Mouse (Mus musculus) layer of hippocampus, postnatal 36 days (tissue): ENCODE measurements around the gene Cryz. TPM values are rescaled to one million over a fixed set of nuclear protein-coding genes. Genes with fewer than 3 reads are reported as not detected.

Experiments used
- DNase-seq, 2 experiments: peaks; one replicate each; pipeline ENCODE4 v3.0.0; 2022
- total RNA-seq, 2 experiments: library from RNA; stranded (reverse); gene quantifications; 2 replicates each; pipeline ENCODE4 v1.2.3; 2021

Gene Cryz
- total RNA-seq, result 10 to 100 TPM; 16.5 to 20.2 TPM

DNA sequence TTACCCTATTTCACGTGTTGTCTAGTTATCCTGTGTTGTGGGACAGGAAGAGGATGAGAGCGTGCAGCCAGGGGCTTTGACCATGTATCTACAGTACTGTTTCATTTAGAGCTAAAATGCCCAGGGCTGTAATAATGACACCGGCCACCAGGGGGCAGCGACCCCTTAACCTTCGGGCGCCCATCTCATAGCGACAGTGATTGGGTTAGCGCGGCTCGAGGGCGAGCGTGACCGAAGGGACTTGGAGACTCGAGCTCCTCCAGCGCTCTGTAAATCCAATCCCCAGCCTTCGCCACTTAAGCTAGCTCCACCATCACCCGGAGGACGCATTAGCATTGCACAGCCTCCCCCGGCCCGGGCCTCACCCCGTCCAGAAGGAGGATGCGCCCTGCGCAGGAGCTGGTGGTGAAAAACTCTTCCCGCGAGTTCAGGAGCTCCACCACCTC is at the start of gene Cryz:
Gene Cryz, plus strand, starts transcription at position 224 of the 446 bp plus-strand sequence.
- DNase-seq, result peak; percentile 90

DNA sequence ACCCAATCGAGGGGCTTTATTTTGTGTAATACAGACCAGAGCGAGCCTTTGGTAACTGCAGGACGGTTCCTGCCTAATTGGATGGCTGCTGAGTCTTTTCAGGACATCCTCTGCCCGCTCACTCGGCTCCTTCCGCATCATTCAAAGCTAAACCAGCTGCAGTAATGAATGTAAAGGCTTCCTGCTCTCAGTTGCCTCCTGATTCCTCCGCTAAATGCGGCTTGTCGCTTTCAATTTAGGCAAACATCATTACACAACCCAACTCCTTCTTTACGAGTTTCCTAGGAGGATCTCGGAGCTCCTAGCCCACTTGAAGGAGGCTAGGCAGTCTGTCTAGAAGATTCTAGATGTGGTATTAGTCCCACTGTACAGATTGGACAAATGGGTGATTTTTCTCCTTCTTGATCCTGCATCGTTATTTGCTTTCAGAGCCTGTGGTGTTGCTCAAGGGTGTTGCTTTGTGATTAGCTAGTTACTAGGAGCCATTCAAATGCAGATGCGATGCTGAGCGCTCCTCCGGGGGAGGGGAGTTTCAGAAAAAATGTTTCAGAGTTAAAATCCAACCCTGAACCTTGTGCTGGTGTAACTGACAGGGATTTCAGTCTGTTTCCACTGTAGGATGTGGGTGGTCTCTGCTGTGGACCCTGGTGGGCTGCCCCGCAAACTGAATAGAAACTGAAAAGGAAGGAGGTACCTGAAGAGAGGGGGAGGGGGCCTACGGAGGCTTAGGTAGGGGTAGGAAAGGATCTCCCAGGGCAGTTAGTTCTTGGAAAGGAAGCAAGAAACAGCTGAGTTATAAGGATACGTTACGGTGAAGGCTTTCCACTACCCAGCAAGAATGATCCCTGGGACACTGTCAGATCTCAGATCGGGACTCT is 48.7 kb upstream of the Cryz start:
- no peak for DNase-seq

DNA sequence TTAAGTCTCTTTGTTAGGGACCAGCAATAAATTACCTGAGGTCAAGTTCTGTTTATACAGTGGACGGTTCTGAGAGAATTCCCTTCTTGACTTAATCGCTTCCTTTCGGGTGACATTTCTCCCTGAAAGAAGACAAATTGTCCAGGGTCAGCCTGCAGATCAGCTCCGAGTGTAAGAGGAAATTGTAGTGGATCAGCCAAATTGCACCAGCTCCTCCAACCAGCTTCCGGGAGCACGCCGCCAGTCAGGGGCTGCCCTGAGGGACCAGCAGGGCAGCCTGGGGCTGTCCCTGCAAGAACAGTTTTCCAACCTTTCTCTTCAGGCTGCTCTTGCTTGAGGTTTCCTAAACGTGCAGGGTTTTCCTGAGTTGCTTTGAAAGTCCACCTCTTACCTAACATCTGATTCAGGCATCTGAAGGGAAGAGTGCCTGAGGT is 47.6 kb upstream of the Cryz start:
- no peak for DNase-seq

DNA sequence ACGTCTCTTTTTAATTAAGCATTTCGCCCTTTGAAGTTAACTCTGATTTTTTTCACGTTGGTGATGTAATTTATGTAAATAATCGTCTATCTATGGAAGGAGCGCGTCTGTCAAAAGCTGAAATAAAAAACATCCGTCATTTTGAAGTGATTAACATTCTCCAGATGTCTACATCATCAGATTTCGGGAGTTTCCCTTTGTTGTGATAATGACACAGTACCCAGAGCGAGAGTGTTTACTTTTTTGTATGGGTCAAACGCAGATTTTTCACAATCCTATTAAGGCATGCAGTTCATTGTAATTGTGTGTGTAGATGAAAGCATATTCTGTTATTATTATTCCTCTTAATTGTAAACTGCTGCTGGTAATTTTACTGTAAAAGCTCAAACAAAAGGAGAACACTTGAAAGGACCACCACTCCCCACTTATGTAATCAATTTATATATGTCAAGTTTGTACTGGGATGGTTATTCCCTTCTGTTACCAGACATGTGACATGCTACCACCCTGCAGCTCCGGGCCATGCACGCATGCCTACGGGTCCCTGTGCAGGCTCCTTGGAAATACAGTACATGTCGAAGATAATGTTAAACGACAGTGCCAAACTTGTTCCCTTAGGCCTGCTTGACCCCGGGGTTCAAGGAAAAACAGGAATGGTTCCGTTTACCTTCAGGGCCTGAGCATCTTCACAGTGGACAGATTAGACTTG is 46.0 kb upstream of the Cryz start:
- no peak for DNase-seq

GRCm38 (mm10) chr3:154551035-154551411 is 45.5 kb upstream of the Cryz start:
- no peak for DNase-seq

DNA sequence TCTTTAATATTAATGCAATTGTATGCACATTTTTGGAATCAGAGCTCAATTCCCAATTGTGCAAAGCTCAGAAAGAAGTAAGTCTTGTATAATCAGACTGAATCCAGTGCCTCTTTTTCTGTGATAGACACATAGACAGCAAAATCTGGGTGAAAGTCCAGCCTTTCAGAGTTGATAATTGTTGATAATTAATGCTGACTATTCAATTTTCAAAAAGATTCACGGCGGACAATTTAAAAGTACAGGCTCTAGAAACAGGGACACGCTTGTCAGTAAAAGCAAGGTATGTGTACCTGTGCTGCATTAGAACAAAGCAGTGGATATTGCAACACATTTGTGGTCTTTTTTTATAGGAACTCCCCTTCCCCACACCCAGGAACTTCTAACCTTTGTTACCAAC is 34.3 kb upstream of the Cryz start:
- no peak for DNase-seq

DNA sequence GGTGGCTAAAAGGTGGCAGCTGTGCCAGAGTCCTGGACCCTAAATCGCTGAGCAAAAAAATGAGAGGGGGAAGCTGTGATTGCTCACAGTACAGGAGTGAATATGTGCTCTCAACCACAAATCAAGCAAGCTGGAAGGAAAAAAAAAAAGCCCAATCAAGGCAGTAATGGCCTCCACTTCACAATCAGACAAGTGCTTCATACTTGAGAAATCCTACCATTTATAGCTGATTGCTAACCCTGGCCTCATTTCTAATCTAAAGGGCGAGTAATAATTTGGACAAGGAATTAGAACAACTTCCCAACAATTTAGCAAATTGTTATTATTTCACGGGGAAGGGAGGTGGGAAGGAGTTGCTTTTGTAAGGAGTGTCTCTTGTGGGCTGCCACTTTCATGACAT is 31.1 kb upstream of the Cryz start:
- no peak for DNase-seq

GRCm38 (mm10) chr3:154570029-154570575 is 26.4 kb upstream of the Cryz start:
- no peak for DNase-seq

DNA sequence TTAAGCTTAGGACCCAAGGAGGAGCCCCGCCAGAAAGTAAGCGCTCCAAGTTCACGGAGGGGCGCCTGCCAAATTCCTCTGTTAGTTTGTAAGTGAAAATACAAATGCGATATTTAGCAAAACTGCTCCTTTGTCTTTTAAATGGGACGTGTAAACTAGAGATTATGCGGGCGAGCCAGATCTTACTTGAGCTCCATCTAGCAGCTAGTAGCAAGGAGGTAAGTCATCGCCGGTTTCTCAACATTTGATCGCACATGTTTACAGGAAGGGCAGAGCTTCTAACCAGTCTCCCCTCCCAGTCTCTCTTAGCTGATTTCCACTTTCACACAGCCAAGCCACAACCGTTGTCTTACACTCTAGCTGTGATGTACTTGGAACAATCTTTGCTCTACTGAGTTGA is 25.7 kb upstream of the Cryz start:
- no peak for DNase-seq

DNA sequence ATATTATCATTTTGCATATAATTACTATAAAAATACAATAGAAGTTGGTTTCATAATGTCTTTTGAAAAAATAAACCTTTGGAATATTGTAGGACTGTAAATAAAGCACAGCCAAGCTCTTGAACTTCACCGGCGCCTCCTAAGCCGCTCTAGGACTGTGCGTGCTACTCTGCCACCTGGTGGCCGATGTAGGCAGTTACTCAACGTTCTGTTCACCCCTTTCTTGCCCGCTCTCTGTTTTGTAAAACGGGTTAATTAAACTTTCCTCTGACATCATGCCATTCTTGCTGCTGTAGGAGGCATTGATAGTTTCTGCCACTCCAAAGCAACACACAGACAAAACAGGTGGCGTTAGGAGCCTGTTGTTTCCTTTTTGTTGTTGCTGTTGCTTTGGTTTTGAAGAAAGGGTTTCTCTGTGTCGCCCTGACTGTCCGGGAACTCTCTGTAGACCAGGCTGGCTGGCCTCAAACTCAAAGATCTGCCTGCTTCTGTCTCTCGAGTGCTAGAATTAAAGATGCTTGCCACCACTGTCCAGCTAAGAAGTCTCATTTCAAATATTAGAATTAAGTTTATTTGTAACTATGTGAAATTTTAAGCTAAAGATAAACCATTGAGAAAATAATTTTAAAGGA is 24.1 kb upstream of the Cryz start:
- peak; percentile 59 to 64 for DNase-seq

- no peak for DNase-seq
These were observed 22.8 kb upstream of the Cryz start for GRCm38 (mm10) chr3:154573666-154574065.

DNA sequence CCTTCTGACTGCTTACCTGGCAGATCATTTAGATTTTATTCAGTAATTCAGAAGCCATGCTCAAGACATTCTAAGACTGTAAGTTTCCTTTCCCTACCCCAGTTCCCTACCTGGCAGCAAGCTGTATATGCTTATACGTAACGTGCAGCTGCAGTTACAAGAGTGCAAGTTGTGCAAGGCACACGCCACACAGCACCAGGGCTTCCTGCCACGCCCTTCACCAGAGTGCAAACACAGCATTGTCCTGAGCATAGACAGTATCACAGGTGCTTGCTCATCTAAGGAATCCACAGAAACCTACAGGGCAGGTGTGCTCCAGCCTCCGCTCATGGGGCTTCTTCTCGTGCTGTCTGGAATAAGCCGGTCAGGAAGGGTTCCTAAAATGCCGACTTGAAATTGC is 18.6 kb upstream of the Cryz start:
- DNase-seq, result no peak

DNA sequence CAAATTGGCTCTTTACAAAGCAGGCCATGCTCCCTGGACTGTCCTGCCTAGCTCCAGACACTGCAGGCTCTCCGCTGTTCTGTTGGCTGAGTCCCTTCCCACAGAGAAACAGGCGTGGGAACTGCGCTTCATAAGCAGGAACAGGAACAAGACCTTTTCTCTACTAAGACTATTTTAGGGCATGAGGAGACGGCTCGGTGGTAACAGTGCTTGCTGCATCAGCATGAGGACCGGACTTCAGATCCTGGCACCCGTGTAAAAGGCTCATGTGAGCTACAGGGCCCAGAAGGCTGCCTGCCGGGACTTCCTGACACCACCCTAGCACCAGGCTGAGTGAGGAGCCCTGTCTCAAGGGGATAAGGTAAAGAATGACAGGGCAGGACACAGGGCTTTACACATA is 12.2 kb upstream of the Cryz start:
- DNase-seq, result no peak

DNA sequence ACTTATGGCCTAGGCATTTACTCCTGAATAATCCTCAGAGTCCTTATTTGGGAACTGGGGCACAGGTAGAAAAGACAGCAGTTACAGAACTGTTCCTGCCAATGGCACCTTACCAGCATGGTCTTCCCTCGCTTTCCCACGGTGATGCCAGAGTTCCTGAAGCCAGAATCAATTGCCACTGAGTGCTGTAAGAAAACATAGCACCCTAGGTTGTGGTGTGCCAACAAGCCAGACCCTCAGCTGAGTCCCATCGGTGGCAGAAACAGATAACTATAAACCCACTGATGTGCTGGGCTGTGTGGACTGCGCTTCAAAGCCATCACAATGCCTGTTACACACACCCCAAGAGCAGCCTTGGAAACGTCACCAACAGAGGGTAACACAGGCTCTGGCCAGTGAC is 5.5 kb upstream of the Cryz start:
- DNase-seq, result no peak

DNA sequence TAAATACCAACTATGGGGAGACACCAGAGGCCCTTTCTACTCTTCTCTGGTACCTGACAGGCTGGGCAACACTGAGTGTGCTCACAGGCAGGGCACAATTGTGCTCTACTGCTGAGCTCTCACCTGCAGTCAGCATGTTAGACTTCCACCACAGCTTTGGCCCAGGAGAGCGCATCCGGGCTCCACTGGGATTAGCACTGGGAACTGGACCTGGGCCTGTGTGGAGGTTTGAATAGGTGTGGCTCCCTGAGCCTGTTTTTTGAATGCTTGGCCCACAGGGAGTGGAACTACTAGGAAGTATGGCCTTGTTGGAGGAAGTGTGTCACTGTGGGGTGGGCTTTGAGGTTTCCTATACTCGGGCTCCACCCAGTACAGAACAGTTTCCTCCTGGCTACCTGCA is 4.9 kb upstream of the Cryz start:
- no peak for DNase-seq

- DNase-seq, result no peak
These were observed 2.9 kb upstream of the Cryz start for GRCm38 (mm10) chr3:154593596-154593995.

- DNase-seq, result no peak
These were observed 2.4 kb upstream of the Cryz start for GRCm38 (mm10) chr3:154594156-154594555.

DNA sequence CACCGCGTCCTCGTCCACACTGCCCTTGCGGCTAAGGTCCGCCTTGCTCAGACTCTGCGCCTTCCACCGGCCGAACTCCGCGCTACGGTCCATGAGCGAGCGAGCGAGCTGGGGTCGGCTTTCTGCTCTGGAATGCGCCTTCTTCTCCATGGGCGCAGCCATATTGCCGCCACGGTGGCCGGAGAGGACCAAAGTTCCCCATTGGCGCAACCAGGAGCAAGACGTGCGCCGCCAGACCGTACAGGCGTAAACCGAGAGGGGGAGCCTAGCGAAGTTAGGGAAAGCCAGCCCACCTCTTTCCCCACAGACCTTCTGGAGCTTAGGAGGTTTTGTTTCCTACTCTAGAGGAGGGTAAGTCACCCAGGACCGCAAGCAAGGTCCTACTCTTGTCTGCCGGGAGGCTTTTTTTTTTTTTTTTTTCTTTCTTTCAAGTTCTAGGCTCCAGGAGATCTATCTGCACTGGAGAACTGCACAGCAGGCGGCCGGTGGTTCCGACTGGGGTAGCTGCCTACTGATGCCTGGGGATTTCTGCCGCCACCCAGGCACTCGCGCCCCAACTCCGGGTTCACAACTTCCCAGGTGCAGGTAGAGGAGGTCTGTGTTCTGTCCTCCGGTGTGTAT is 533 bp downstream of the Cryz start, which contains the start of gene Tyw3:
Gene Tyw3, minus strand, starts transcription at position 171 of the 621 bp plus-strand sequence.
- DNase-seq, result peak; percentile 97 to 98

GRCm38 (mm10) chr3:154597561-154597960 is 1.1 kb downstream of the Cryz start:
- DNase-seq, result no peak

- DNase-seq, result no peak
These were observed 5.6 kb downstream of the Cryz start for GRCm38 (mm10) chr3:154602141-154602540.

DNA sequence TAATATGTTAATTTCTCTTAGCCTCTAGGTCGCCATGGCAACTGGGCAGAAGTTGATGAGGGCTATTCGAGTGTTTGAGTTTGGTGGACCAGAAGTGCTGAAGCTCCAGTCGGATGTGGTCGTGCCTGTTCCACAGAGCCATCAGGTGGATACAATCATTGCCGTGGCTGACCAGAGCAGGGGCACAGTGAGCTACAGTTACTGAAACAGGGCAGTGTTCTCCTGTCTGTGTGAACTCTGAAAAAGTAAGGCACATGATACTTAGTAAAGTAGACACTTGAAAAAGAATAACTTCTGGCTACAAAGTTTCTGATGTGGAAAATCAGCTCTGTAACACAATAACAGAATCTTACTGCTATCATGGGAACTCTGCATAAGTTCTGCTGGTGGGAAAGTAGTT is 8.4 kb downstream of the Cryz start:
- DNase-seq, result no peak

DNA sequence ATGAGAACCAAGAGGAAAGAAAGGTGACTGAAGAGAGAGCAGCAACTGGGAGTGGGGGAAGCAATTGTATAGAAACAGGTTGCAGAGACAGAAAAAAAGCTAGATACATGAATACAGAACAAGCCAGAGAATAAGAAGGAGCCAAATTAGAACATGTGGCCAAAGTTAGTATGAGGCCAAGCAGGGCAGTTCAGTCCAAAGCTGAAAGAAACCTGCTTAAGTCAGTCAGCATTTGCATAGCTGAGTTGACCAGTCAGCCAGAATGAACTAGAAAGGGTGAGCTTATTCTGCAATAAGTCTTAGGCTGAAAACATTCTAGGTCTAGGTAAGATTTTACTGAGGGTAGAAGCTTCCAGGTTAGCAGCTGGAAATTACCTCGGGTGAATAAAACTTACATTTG is 11.4 kb downstream of the Cryz start:
- no peak for DNase-seq
